In genomic region chr3:108328441-108328841, GRCm38 (mm10) we compare ENCODE assay signal across 8 mouse cellular contexts. TPM values are rescaled to one million over a fixed set of nuclear protein-coding genes. Genes with fewer than 3 reads are reported as not detected.
DNase-seq lines count a peak whose midpoint lies in the region; ATAC-seq and TF ChIP-seq lines count a peak whose summit lies in the region.
"Had no signal": no experiment of that assay in that cellular context is flagged by ENCODE, and none has a peak within 500 bp of the region (broad histone marks: within the 10 kb centered on the region; RNA-seq: fewer than 3 reads in every experiment).

No protein-coding gene starts in this region.

- H3K9me3 ChIP-seq in heart, embryonic 14.5 days (ENCODE audit: control insufficient read depth, low read length), result no peaks in the 10 kb centered on the region
- H3K9me3 ChIP-seq in kidney, postnatal 0 days (replicated peaks; ENCODE audit: low read length), result no peaks in the 10 kb centered on the region
- H3K9me3 ChIP-seq: liver, embryonic 15.5 days had no signal

- H3K4me3 ChIP-seq in heart, embryonic 14.5 days (ENCODE audit: control insufficient read depth in 1 of 2, insufficient read depth in 1 of 2, low read depth in 1 of 2, low read length in 2 of 2), result no peak overlapping the region
- H3K4me3 ChIP-seq in kidney, postnatal 0 days (replicated peaks; ENCODE audit: low read depth, low read length), result no peak overlapping the region
- H3K4me3 ChIP-seq: liver, embryonic 15.5 days had no signal

- peak overlapping the region; percentile 15 for H3K4me2 ChIP-seq in heart, embryonic 14.5 days (ENCODE audit: low read length)
- no peak overlapping the region for H3K4me2 ChIP-seq in kidney, postnatal 0 days (ENCODE audit: low read length)
- H3K4me2 ChIP-seq: liver, embryonic 15.5 days had no signal

- H3K9ac ChIP-seq in heart, embryonic 14.5 days (ENCODE audit: low read length), result peak overlapping the region; percentile 25
- no peak overlapping the region for H3K9ac ChIP-seq in kidney, postnatal 0 days (ENCODE audit: low read depth, low read length)
- H3K9ac ChIP-seq: liver, embryonic 15.5 days had no signal

- DNase-seq in 3134 (ENCODE audit: extremely low read depth, insufficient read length, low spot score) (peak; percentile 81), MN1 (ENCODE audit: low spot score) (peak; percentile 58)
- peak; percentile 58 for DNase-seq in fibroblast of lung, adult 2 months (ENCODE audit: low read depth)
- DNase-seq in kidney, postnatal 0 days (ENCODE audit: low spot score), result peak; percentile 47

- peak; percentile 47 for ATAC-seq in heart, embryonic 14.5 days (ENCODE audit: insufficient number of reproducible peaks, insufficient read depth, low FRiP score, low read depth)
- no peak for ATAC-seq in kidney, postnatal 0 days (replicated peaks; ENCODE audit: low FRiP score, low read depth)
- ATAC-seq in megakaryocyte progenitor cell, adult 5-6 weeks (replicated peaks; ENCODE audit: poor library complexity), result peak; percentile 89
- no peak for ATAC-seq in activated CD4-positive, CD25-positive, alpha-beta regulatory T cell, adult 4 months

- peaks cover 46% of the 10 kb centered on the region for H3K36me3 ChIP-seq in heart, embryonic 14.5 days (ENCODE audit: control insufficient read depth, insufficient read depth, low read length)
- 0 out of 2 replicates have a peak, but pooled peaks cover 2% of the 10 kb centered on the region for H3K36me3 ChIP-seq in kidney, postnatal 0 days (ENCODE audit: insufficient read depth, low read length)

- 36% methylated on average over 9 of the region's 9 CpGs for WGBS in heart, embryonic 14.5 days
- 42% methylated on average over 9 of the region's 9 CpGs for WGBS in kidney, postnatal 0 days

- H3K27ac ChIP-seq in heart, embryonic 14.5 days (replicated peaks in 1 of 2; ENCODE audit: control insufficient read depth in 1 of 2, insufficient read depth in 1 of 2, low read depth in 2 of 2, low read length in 2 of 2), result peak overlapping the region; percentile 81 to 82
- H3K27ac ChIP-seq in kidney, postnatal 0 days, result peak overlapping the region; percentile 52; the same call in 1 of the 2 replicates
- H3K27ac ChIP-seq: liver, embryonic 15.5 days had no signal

- peaks cover 5 to 25% of the 10 kb centered on the region in 2 experiments; a peak in 3 of 4 replicates for H3K4me1 ChIP-seq in heart, embryonic 14.5 days (ENCODE audit: control insufficient read depth in 2 of 2, insufficient read depth in 2 of 2, low read length in 2 of 2)
- H3K4me1 ChIP-seq in kidney, postnatal 0 days (replicated peaks; ENCODE audit: insufficient read depth, low read length), result no peaks in the 10 kb centered on the region
- H3K4me1 ChIP-seq: liver, embryonic 15.5 days had no signal

- H3K27me3 ChIP-seq in heart, embryonic 14.5 days (ENCODE audit: control insufficient read depth, insufficient read depth, low read length), result no peaks in the 10 kb centered on the region
- H3K27me3 ChIP-seq in kidney, postnatal 0 days (ENCODE audit: insufficient read depth, low read length), result no peaks in the 10 kb centered on the region
- H3K27me3 ChIP-seq: liver, embryonic 15.5 days had no signal

- no peak for TF ChIP-seq CTCF in kidney, postnatal 0 days (IDR thresholded peaks at IDR 0.05; ENCODE audit: low read depth)

RNA-seq across cellular contexts. Expression of gene Mybphl, which starts 36.3 kb away (rescaled TPM):
- polyA plus RNA-seq in heart, embryonic 14.5 days (2014; fragmentation: Nextera tagmentation; extraction: Ambion mirVana), result 70.2 and 94.5 TPM in 2 replicates
- polyA plus RNA-seq in kidney, postnatal 0 days (2015; fragmentation: Nextera tagmentation; extraction: Ambion mirVana), result not detected in 2 replicates
- total RNA-seq in megakaryocyte progenitor cell, adult 5-6 weeks (2015), result not detected in 2 replicates
- not detected in 2 replicates for total RNA-seq in megakaryocyte progenitor cell, adult 5-6 weeks (2017)
- polyA plus RNA-seq in activated CD4-positive, CD25-positive, alpha-beta regulatory T cell, adult 4 months (2017; shearing (Covaris generic)), result not detected

RNA-seq across cellular contexts. Expression of gene Sort1, which starts 44.6 kb away (rescaled TPM):
- polyA plus RNA-seq in heart, embryonic 14.5 days (2014; fragmentation: Nextera tagmentation; extraction: Ambion mirVana), result 19.3 and 21.4 TPM in 2 replicates
- 11.7 and 12.4 TPM in 2 replicates for polyA plus RNA-seq in kidney, postnatal 0 days (2015; fragmentation: Nextera tagmentation; extraction: Ambion mirVana)
- 53.8 and 58.9 TPM in 2 replicates for total RNA-seq in megakaryocyte progenitor cell, adult 5-6 weeks (2015)
- total RNA-seq in megakaryocyte progenitor cell, adult 5-6 weeks (2017), result 45.5 and 51.2 TPM in 2 replicates
- polyA plus RNA-seq in activated CD4-positive, CD25-positive, alpha-beta regulatory T cell, adult 4 months (2017; shearing (Covaris generic)), result under 1 TPM in 1 of 2 experiments, not detected in 1; 0.07 TPM

RNA-seq across cellular contexts. Expression of gene Psrc1, which starts 55.2 kb away (rescaled TPM):
- 17.0 and 19.3 TPM in 2 replicates for polyA plus RNA-seq in heart, embryonic 14.5 days (2014; fragmentation: Nextera tagmentation; extraction: Ambion mirVana)
- polyA plus RNA-seq in kidney, postnatal 0 days (2015; fragmentation: Nextera tagmentation; extraction: Ambion mirVana), result 19.0 and 20.4 TPM in 2 replicates
- total RNA-seq in megakaryocyte progenitor cell, adult 5-6 weeks (2015), result 7.7 and 10.3 TPM in 2 replicates
- total RNA-seq in megakaryocyte progenitor cell, adult 5-6 weeks (2017), result 10.2 and 14.1 TPM in 2 replicates
- 10 to 100 TPM in 1 of 2 experiments, 1 to 10 TPM in 1; 7.8 to 10.3 TPM for polyA plus RNA-seq in activated CD4-positive, CD25-positive, alpha-beta regulatory T cell, adult 4 months (2017; shearing (Covaris generic))

Comparison
In these comparisons a context has a peak if more than half of its experiments do, and no peak if none do; other contexts are left out.
1. ATAC-seq: peak in heart, embryonic 14.5 days (single experiment) and megakaryocyte progenitor cell, adult 5-6 weeks (single experiment); none in kidney, postnatal 0 days (single experiment) and activated CD4-positive, CD25-positive, alpha-beta regulatory T cell, adult 4 months (single experiment).
2. RNA of gene Mybphl, which starts 36.3 kb away (polyA plus RNA-seq): 70.2 to 94.5 TPM in heart, embryonic 14.5 days; not detected in kidney, postnatal 0 days and not detected in activated CD4-positive, CD25-positive, alpha-beta regulatory T cell, adult 4 months; every median in the first group is over 10 times any median in the second.
3. RNA of gene Sort1, which starts 44.6 kb away (polyA plus RNA-seq): 19.3 to 21.4 TPM in heart, embryonic 14.5 days and 11.7 to 12.4 TPM in kidney, postnatal 0 days; 0.07 TPM in activated CD4-positive, CD25-positive, alpha-beta regulatory T cell, adult 4 months; every median in the first group is over 10 times any median in the second.
4. Peak in every context shown above with its lines, with median percentiles within 50 percentile points of each other: DNase-seq.